Mouse (Mus musculus): ENCODE data around the gene Fads1. TPM values are rescaled to one million over a fixed set of nuclear protein-coding genes. Genes with fewer than 3 reads are reported as not detected.
"Not testable (repeated sequence)": the region's sequence is repeated elsewhere in the genome, so short reads cannot be mapped to it uniquely, and the experiment has no call there.

Fads1 gene
- polyA plus RNA-seq, 1 experiment from 2014 or later: 169 TPM

DNA sequence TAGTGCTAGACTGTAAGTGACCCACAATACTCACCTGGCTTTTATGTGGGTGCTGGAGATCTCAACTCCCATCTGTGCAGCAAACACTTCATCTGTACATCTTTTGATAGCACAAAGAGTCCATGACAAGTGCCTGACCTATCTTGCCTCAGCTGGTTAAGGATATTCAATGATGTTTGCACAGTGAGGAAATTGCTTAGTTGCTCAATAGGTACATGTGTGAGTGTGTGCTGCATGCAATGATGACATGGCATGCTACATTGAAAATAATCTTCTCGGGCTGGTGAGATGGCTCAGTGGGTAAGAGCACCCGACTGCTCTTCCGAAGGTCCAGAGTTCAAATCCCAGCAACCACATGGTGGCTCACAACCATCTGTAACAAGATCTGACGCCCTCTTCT is 16.8 kb upstream of the Fads1 start:
- ATAC-seq; H3K9me3 ChIP-seq (ENCODE audit: control insufficient read depth, low read length); H3K4me1 ChIP-seq (ENCODE audit: control insufficient read depth, insufficient read depth, low read depth, low read length); H3K4me2 ChIP-seq (ENCODE audit: low read length); H3K27ac ChIP-seq (ENCODE audit: low read depth, low read length); H3K36me3 ChIP-seq (ENCODE audit: control insufficient read depth, insufficient read depth, low read length); H3K4me3 ChIP-seq (ENCODE audit: low read length); H3K27me3 ChIP-seq (replicated peaks; ENCODE audit: control insufficient read depth, insufficient read depth, low read length); H3K9ac ChIP-seq (ENCODE audit: low read depth, low read length): not testable (repeated sequence)
- WGBS: 93% methylated on average over 4 of the region's 4 CpGs

DNA sequence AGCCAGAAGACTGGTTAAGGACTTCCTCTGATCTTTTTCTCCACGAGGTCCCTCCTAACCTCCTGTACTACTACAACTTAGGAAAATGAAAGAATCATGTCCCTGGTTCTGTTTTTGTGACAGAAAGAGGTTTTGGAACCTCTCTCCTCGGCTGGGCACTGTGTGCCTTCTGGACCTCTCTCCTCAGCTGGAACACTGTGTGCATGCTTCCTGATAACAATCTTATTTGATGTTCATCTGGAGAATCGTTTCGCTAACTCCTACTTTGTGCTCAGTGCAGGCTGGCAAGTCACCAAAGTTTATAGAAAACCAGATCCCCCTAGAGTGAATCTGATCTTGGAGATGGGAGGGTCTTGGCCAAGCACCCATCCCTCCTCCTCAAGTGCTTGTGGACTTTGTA is 15.6 kb upstream of the Fads1 start:
- H3K36me3 ChIP-seq (ENCODE audit: control insufficient read depth, insufficient read depth, low read length): no peaks in the 10 kb centered on the region
- H3K9me3 ChIP-seq (ENCODE audit: control insufficient read depth, low read length): no peaks in the 10 kb centered on the region
- H3K4me1 ChIP-seq (ENCODE audit: control insufficient read depth, insufficient read depth, low read depth, low read length): no peaks in the 10 kb centered on the region
- no peak overlapping the region for H3K4me2 ChIP-seq (ENCODE audit: low read length)
- ATAC-seq: no peak
- 77% methylated on average over 4 of the region's 4 CpGs for WGBS
- no peak overlapping the region for H3K27ac ChIP-seq (ENCODE audit: low read depth, low read length)
- no peak overlapping the region for H3K4me3 ChIP-seq (ENCODE audit: low read length)
- H3K9ac ChIP-seq (ENCODE audit: low read depth, low read length): no peak overlapping the region
- no peaks in the 10 kb centered on the region for H3K27me3 ChIP-seq (replicated peaks; ENCODE audit: control insufficient read depth, insufficient read depth, low read length)

DNA sequence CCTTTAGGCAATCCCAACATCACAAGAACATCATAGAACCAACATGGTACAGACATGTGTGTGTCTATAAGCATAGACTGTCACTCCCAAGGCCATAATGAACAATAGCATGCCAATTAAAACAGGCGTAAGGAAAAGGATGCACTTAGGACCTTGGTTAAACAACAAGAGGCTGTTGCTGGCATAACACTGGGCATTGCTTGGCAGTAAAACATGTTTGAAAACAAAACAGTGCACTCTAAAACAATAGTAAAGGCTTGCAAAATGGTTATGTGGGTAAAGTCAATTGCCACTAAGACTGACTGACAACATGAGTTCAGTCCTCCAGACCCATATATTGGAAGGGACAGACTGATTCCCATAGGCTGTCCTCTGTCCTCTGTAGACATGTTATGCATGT is 14.7 kb upstream of the Fads1 start:
- 90% methylated on average over 1 of the region's 1 CpGs for WGBS
- Histone ChIP-seq H3K4me3 (ENCODE audit: low read length) (no peak overlapping the region), H3K27ac (ENCODE audit: low read depth, low read length) (no peak overlapping the region), H3K9me3 (ENCODE audit: control insufficient read depth, low read length) (no peaks in the 10 kb centered on the region), H3K4me2 (ENCODE audit: low read length) (no peak overlapping the region), H3K27me3 (replicated peaks; ENCODE audit: control insufficient read depth, insufficient read depth, low read length) (no peaks in the 10 kb centered on the region), H3K9ac (ENCODE audit: low read depth, low read length) (no peak overlapping the region), H3K4me1 (ENCODE audit: control insufficient read depth, insufficient read depth, low read depth, low read length) (no peaks in the 10 kb centered on the region), H3K36me3 (ENCODE audit: control insufficient read depth, insufficient read depth, low read length) (no peaks in the 10 kb centered on the region)
- no peak for ATAC-seq

DNA sequence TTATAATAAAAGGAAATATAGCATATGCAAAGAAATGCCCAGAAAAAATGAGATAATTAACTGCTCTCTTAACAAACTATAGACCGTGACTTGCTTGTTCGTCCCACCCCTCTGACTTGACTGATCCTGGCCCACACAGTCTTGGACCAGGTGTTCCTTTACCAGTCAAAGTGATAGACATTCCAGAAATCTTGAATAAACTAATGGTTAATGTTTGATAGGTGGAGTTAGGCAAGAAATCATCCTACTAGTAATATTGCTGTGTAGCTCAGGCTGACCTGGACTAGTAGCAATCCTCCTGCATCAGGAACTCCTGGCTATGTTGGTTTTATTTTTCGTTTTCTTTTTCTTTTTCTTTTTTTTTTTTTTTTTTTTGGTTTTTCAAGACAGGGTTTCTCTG is 14.2 kb upstream of the Fads1 start:
- Histone ChIP-seq H3K4me2 (ENCODE audit: low read length) (no peak overlapping the region), H3K27me3 (replicated peaks; ENCODE audit: control insufficient read depth, insufficient read depth, low read length) (no peaks in the 10 kb centered on the region), H3K4me1 (ENCODE audit: control insufficient read depth, insufficient read depth, low read depth, low read length) (no peaks in the 10 kb centered on the region), H3K4me3 (ENCODE audit: low read length) (no peak overlapping the region), H3K9me3 (ENCODE audit: control insufficient read depth, low read length) (no peaks in the 10 kb centered on the region), H3K36me3 (ENCODE audit: control insufficient read depth, insufficient read depth, low read length) (no peaks in the 10 kb centered on the region), H3K9ac (ENCODE audit: low read depth, low read length) (no peak overlapping the region), H3K27ac (ENCODE audit: low read depth, low read length) (no peak overlapping the region)
- 90% methylated on average over 3 of the region's 3 CpGs for WGBS
- ATAC-seq: no peak

DNA sequence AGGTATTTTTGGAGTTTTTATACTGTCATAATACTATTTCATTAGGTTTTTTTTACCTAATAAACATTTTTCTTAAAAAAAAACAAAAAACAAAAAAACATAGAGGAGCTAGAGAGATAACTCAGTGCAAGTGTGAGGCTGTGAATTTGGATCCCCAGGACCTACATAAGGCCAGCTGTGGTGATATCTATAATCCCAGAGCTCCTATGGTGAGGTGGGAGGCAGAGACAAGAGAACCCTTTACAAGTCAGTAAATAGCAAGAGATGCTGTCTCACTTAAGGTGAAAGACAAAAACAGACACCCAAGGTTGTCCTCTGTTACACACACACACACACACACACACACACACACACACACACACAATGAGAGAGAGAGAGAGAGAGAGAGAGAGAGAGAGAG is 13.5 kb upstream of the Fads1 start:
- H3K9ac ChIP-seq (ENCODE audit: low read depth, low read length): no peak overlapping the region
- H3K36me3 ChIP-seq (ENCODE audit: control insufficient read depth, insufficient read depth, low read length): no peaks in the 10 kb centered on the region
- H3K27ac ChIP-seq (ENCODE audit: low read depth, low read length): no peak overlapping the region
- H3K9me3 ChIP-seq (ENCODE audit: control insufficient read depth, low read length): no peaks in the 10 kb centered on the region
- H3K4me2 ChIP-seq (ENCODE audit: low read length): no peak overlapping the region
- ATAC-seq: no peak
- H3K4me1 ChIP-seq (ENCODE audit: control insufficient read depth, insufficient read depth, low read depth, low read length): no peaks in the 10 kb centered on the region
- no peak overlapping the region for H3K4me3 ChIP-seq (ENCODE audit: low read length)
- H3K27me3 ChIP-seq (replicated peaks; ENCODE audit: control insufficient read depth, insufficient read depth, low read length): no peaks in the 10 kb centered on the region

DNA sequence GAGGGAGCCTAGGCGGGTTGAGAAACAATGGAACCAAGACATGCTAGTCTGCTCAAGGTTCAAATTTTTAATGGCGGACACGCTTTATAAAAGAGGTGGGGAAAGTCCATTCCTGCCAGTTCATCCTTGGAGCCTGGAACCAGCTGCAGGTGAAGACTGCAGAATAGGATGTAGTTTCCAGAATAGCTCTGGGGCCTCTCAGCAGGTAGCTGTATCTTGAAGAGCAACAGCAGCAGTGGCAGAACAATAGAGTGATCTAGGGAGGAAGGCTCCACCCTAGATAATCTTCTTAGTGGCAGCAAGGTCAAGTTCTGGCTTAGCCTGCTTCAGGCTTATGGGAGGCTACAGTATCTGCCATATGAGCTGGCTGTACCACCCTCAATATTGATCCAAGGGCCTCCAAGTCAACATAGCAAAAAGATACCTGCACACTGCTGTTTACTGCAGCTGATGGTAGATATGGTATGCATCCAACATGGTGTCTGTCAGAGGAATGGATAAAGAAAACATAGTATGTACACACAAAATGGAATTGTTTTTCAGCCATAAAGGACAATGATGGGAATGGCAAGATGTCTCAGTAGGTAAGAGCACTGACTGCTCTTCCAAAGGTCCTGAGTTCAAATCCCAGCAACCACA is 12.9 kb upstream of the Fads1 start:
- not testable (repeated sequence) for H3K4me2 ChIP-seq (ENCODE audit: low read length); H3K9me3 ChIP-seq (ENCODE audit: control insufficient read depth, low read length); ATAC-seq; H3K27ac ChIP-seq (ENCODE audit: low read depth, low read length); H3K27me3 ChIP-seq (replicated peaks; ENCODE audit: control insufficient read depth, insufficient read depth, low read length); H3K4me1 ChIP-seq (ENCODE audit: control insufficient read depth, insufficient read depth, low read depth, low read length); H3K4me3 ChIP-seq (ENCODE audit: low read length); H3K36me3 ChIP-seq (ENCODE audit: control insufficient read depth, insufficient read depth, low read length); H3K9ac ChIP-seq (ENCODE audit: low read depth, low read length)
- WGBS: 94% methylated on average over 3 of the region's 3 CpGs

DNA sequence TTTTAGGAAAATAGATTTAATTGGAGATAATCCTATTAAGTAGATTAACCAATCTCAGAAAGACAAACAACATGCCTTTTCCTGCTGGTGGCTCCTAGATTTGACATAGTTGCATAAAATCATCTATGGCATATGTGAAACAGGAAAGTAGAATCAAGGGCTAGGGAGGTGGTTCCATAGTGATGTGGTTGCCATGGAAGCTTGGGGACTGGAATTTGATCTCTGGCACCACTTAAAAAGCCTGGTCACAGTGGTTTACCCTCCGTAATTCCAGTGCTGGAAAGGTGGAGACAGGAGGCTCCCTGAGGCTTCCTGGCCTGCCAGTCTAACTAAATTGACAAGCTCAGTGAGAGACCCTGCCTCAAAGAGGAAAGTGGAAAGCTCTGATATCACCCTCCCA is 12.2 kb upstream of the Fads1 start:
- no peak for ATAC-seq
- WGBS: 15% methylated on average over 1 of the region's 1 CpGs
- H3K27me3 ChIP-seq (replicated peaks; ENCODE audit: control insufficient read depth, insufficient read depth, low read length): no peaks in the 10 kb centered on the region
- no peak overlapping the region for H3K27ac ChIP-seq (ENCODE audit: low read depth, low read length)
- H3K4me3 ChIP-seq (ENCODE audit: low read length): no peak overlapping the region
- H3K9ac ChIP-seq (ENCODE audit: low read depth, low read length): no peak overlapping the region
- no peaks in the 10 kb centered on the region for H3K4me1 ChIP-seq (ENCODE audit: control insufficient read depth, insufficient read depth, low read depth, low read length)
- no peak overlapping the region for H3K4me2 ChIP-seq (ENCODE audit: low read length)
- H3K36me3 ChIP-seq (ENCODE audit: control insufficient read depth, insufficient read depth, low read length): no peaks in the 10 kb centered on the region
- H3K9me3 ChIP-seq (ENCODE audit: control insufficient read depth, low read length): no peaks in the 10 kb centered on the region

DNA sequence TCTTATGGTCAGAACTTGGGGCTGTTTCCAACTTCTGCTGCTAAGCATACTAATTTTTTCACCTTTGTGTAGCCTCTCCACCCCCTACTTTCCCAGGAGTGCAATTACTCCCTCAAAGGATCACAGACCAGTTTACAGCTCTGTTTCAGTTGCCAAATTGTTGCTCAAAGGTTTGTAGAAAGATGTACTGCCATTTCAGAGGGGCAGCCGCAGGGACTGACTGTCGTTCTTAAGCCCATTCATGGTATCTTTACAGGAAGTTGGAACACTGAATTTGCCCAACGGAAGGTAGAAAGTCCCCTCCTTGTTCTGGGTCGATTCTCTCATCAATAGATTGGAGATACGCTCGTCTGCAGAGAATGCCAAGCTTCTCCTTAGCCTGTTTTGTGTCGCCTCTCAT is 11.3 kb upstream of the Fads1 start:
- 88% methylated on average over 7 of the region's 7 CpGs for WGBS
- no peak for ATAC-seq

DNA sequence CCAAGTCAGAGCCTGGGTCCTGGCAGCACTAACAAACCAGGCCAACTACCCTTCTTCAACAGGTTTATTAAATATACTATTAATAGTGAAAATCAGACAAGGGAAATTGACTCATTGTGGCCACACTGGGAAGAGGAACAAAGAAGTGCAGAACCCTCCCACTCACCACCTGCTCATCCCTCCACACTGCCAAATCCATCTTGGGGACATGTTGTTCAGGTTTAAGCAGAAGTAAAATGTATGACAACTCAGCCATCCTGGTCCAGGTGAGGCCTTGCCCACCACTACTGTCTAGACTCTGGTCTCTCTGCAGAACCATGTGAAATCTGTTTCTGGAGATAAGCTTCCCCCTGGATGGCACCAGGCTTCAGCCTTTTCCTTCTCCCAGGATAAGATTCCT is 10.8 kb upstream of the Fads1 start:
- no peaks in the 10 kb centered on the region for H3K4me1 ChIP-seq (ENCODE audit: control insufficient read depth, insufficient read depth, low read depth, low read length)
- no peaks in the 10 kb centered on the region for H3K9me3 ChIP-seq (ENCODE audit: control insufficient read depth, low read length)
- no peaks in the 10 kb centered on the region for H3K36me3 ChIP-seq (ENCODE audit: control insufficient read depth, insufficient read depth, low read length)
- no peak overlapping the region for H3K4me2 ChIP-seq (ENCODE audit: low read length)
- no peak overlapping the region for H3K27ac ChIP-seq (ENCODE audit: low read depth, low read length)
- H3K27me3 ChIP-seq (replicated peaks; ENCODE audit: control insufficient read depth, insufficient read depth, low read length): no peaks in the 10 kb centered on the region
- no peak overlapping the region for H3K9ac ChIP-seq (ENCODE audit: low read depth, low read length)
- H3K4me3 ChIP-seq (ENCODE audit: low read length): no peak overlapping the region
- no peak for ATAC-seq

More for the DNA sequence above, 11.3 kb upstream of the Fads1 start:
- Histone ChIP-seq H3K27ac (ENCODE audit: low read depth, low read length) (no peak overlapping the region), H3K4me2 (ENCODE audit: low read length) (no peak overlapping the region), H3K4me3 (ENCODE audit: low read length) (no peak overlapping the region), H3K4me1 (ENCODE audit: control insufficient read depth, insufficient read depth, low read depth, low read length) (no peaks in the 10 kb centered on the region), H3K9me3 (ENCODE audit: control insufficient read depth, low read length) (no peaks in the 10 kb centered on the region), H3K27me3 (replicated peaks; ENCODE audit: control insufficient read depth, insufficient read depth, low read length) (no peaks in the 10 kb centered on the region), H3K9ac (ENCODE audit: low read depth, low read length) (no peak overlapping the region), H3K36me3 (ENCODE audit: control insufficient read depth, insufficient read depth, low read length) (no peaks in the 10 kb centered on the region)

DNA sequence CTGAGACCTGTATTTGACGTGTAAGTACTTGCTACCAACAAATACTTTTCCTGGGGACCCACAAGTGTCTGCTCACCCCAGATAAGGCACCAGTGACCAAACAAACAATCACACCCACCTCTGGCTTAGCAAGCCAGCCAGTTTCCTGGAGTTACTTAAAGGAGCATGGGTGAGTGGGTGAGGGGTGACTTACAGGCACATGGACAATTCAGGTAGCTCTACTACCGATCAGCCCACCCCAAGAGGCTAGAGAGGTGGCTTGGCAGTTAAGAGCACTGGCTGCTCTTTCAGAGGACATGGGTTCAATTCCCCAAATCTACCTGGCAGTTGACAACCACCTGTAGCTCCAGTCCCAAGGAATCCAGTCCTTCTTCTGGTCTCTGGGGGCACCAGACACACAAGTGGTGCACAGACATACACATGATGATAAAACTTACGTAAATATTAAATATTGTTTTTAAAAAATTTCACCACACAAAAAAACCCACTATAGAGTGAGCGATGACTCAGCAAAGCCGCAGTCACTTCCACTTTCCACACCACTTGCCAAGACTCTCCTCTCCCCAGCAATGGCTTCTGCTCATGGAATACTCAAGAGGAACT is 9.5 kb upstream of the Fads1 start:
- H3K27ac ChIP-seq (ENCODE audit: low read depth, low read length): no peak overlapping the region
- H3K9ac ChIP-seq (ENCODE audit: low read depth, low read length): no peak overlapping the region
- H3K4me1 ChIP-seq (ENCODE audit: control insufficient read depth, insufficient read depth, low read depth, low read length): no peaks in the 10 kb centered on the region
- no peak overlapping the region for H3K4me3 ChIP-seq (ENCODE audit: low read length)
- H3K27me3 ChIP-seq (replicated peaks; ENCODE audit: control insufficient read depth, insufficient read depth, low read length): no peaks in the 10 kb centered on the region
- H3K9me3 ChIP-seq (ENCODE audit: control insufficient read depth, low read length): no peaks in the 10 kb centered on the region
- no peaks in the 10 kb centered on the region for H3K36me3 ChIP-seq (ENCODE audit: control insufficient read depth, insufficient read depth, low read length)
- WGBS: 90% methylated on average over 5 of the region's 5 CpGs
- no peak for ATAC-seq
- H3K4me2 ChIP-seq (ENCODE audit: low read length): no peak overlapping the region
